Mouse (Mus musculus) right cerebral cortex, postnatal 36 days (tissue): ENCODE data around the gene 9930111J21Rik1.
"Not testable (repeated sequence)": the region's sequence is repeated elsewhere in the genome, so short reads cannot be mapped to it uniquely, and the experiment has no call there.

ENCODE experiments used
- DNase-seq, 2 experiments: peaks; one replicate each; pipeline ENCODE4 v3.0.0; 2022; ENCODE audit warnings: low spot score in 2 of 2, mixed read lengths in 1 of 2

The 9930111J21Rik1 gene

GRCm38 (mm10) chr11:48918380-48918779 is 60.8 kb downstream of the 9930111J21Rik1 start:
- no peak for DNase-seq

- no peak for DNase-seq
These were observed 65.6 kb downstream of the 9930111J21Rik1 start for GRCm38 (mm10) chr11:48913611-48914010.

- DNase-seq, result no peak
These were observed 70.7 kb downstream of the 9930111J21Rik1 start for GRCm38 (mm10) chr11:48908459-48908858.

- no peak for DNase-seq
These were observed 77.2 kb downstream of the 9930111J21Rik1 start, which contains the start of gene Gm5431 for GRCm38 (mm10) chr11:48902021-48902420. Gene Gm5431, minus strand, starts transcription at chr11:48902214.

GRCm38 (mm10) chr11:48901567-48901930 is 77.6 kb downstream of the 9930111J21Rik1 start:
- DNase-seq, result not testable (repeated sequence)

- not testable (repeated sequence) for DNase-seq
These were observed 78.3 kb downstream of the 9930111J21Rik1 start for GRCm38 (mm10) chr11:48900654-48901566.

- DNase-seq, result no peak
These were observed 80.3 kb downstream of the 9930111J21Rik1 start for GRCm38 (mm10) chr11:48898812-48899431.
